Comparison of ENCODE assay signal across 10 mouse cellular contexts in the genomic region with DNA sequence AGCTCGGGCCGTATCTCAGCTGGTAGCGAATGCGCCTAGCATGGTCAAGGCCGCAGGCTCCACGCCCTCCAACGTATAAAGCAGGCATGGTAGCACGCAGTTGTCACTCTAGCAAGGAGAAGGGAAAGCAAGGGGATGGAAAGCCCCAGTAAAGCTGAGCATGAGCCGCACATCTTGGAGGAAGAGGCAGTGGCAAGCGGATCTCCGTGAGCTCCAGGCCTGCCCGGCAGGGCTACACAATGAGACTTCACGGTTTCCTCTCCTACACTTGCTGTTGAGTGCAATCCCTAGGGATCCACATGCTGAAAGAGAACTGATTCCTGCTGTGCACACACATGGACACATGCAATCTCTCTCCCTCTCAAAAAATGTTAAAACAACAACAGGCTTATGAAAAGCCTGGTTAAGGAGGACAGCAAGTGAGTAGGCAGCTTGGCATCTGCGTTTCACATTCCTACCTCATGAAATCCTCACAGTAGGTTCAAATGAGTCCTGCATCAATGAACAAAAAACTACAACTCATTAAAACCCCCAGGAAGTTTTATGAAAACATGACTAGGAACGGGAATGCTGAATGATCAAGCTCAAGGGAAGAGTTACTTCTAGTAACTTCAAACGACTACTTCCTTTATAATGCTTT. TPM values are rescaled to one million over a fixed set of nuclear protein-coding genes. Genes with fewer than 3 reads are reported as not detected.
A peak's percentile ranks its signal among the peaks of the same experiment; 100 is the strongest.
DNase-seq lines count a peak whose midpoint lies in the region; ATAC-seq and TF ChIP-seq lines count a peak whose summit lies in the region.
"Had no signal": no experiment of that assay in that cellular context is flagged by ENCODE, and none has a peak within 500 bp of the region (broad histone marks: within the 10 kb centered on the region; RNA-seq: fewer than 3 reads in every experiment).

No protein-coding gene starts in this region.

- H3K36me3 ChIP-seq in heart, embryonic 13.5 days = no peaks in the 10 kb centered on the region
- H3K36me3 ChIP-seq in stomach, postnatal 0 days (ENCODE audit: control insufficient read depth, insufficient read depth, low read length) = no peaks in the 10 kb centered on the region

- no peak for TF ChIP-seq CTCF in cortical plate, adult 2 months (IDR thresholded peaks at IDR 0.05; ENCODE audit: extremely low read depth, insufficient read depth, low read length)
- no peak for TF ChIP-seq CTCF in stomach, postnatal 0 days (IDR thresholded peaks at IDR 0.05; ENCODE audit: low read depth)

- no peaks in the 10 kb centered on the region for H3K9me3 ChIP-seq in heart, embryonic 13.5 days
- no peaks in the 10 kb centered on the region for H3K9me3 ChIP-seq in stomach, postnatal 0 days (ENCODE audit: control insufficient read depth, low read length)
- H3K9me3 ChIP-seq: liver, embryonic 12.5 days had no signal

- WGBS in heart, embryonic 13.5 days = 77% methylated on average over 16 of the region's 16 CpGs
- 72% methylated on average over 16 of the region's 16 CpGs for WGBS in stomach, postnatal 0 days

- no peak overlapping the region for H3K4me3 ChIP-seq in heart, embryonic 13.5 days
- no peak overlapping the region for H3K4me3 ChIP-seq in cortical plate, adult 2 months (ENCODE audit: insufficient read depth, low read length)
- no peak overlapping the region for H3K4me3 ChIP-seq in stomach, postnatal 0 days (ENCODE audit: low read depth, low read length)
- H3K4me3 ChIP-seq: liver, embryonic 12.5 days had no signal

- no peak overlapping the region; the same call in 1 of the 2 replicates for H3K4me2 ChIP-seq in heart, embryonic 13.5 days
- no peak overlapping the region for H3K4me2 ChIP-seq in stomach, postnatal 0 days (replicated peaks; ENCODE audit: low read depth)
- H3K4me2 ChIP-seq: liver, embryonic 12.5 days had no signal

- peaks cover 56% of the 10 kb centered on the region for H3K4me1 ChIP-seq in heart, embryonic 13.5 days
- peaks cover 8% of the 10 kb centered on the region for H3K4me1 ChIP-seq in cortical plate, adult 2 months (ENCODE audit: control insufficient read depth, insufficient read depth, low read length)
- peaks cover 8% of the 10 kb centered on the region for H3K4me1 ChIP-seq in stomach, postnatal 0 days (replicated peaks; ENCODE audit: control insufficient read depth, insufficient read depth)

- no peak for TF ChIP-seq EP300 in stomach, postnatal 0 days (optimal IDR thresholded peaks at IDR 0.05)

- no peak for ATAC-seq in heart, embryonic 13.5 days (ENCODE audit: extremely low read depth, insufficient number of reproducible peaks, low FRiP score, low TSS enrichment)
- no peak for ATAC-seq in stomach, postnatal 0 days (ENCODE audit: low FRiP score, low TSS enrichment)
- ATAC-seq: hindbrain, embryonic 16.5 days; liver, embryonic 12.5 days had no signal

- H3K27me3 ChIP-seq in heart, embryonic 13.5 days (replicated peaks) = no peaks in the 10 kb centered on the region
- no peaks in the 10 kb centered on the region for H3K27me3 ChIP-seq in stomach, postnatal 0 days (ENCODE audit: control insufficient read depth, insufficient read depth, low read length)
- H3K27me3 ChIP-seq: liver, embryonic 12.5 days had no signal

- H3K27ac ChIP-seq in heart, embryonic 13.5 days (replicated peaks) = 0 out of 2 replicates have a peak overlapping the region, but pooled peaks have one; percentile 12
- H3K27ac ChIP-seq in cortical plate, adult 2 months (ENCODE audit: insufficient read depth, low read length) = peak overlapping the region; percentile 51
- 0 out of 2 replicates have a peak overlapping the region, but pooled peaks have one; percentile 25 for H3K27ac ChIP-seq in stomach, postnatal 0 days (replicated peaks)
- H3K27ac ChIP-seq: liver, embryonic 12.5 days had no signal

- intact Hi-C loops in heart, postnatal 36 days (cut with DNase I) = loop anchor here (5.0 kb wide), 1 partner anchor 36 kb away; no protein-coding TSS in a partner anchor

- DNase-seq in heart, postnatal 36 days = no peak
- peak; percentile 32 for DNase-seq in ovary, postnatal 36 days (ENCODE audit: low spot score)
- no peak for DNase-seq in ovary, postnatal 14 days (ENCODE audit: low spot score)
- DNase-seq in stomach, postnatal 0 days (ENCODE audit: low spot score) = no peak
- no peak for DNase-seq in spleen, adult 18-20 months
- no peak for DNase-seq in spleen, postnatal 4 days (ENCODE audit: low spot score in 2 of 2)

- no peak for TF ChIP-seq POLR2A in cortical plate, adult 2 months (IDR thresholded peaks at IDR 0.05; ENCODE audit: extremely low read depth, insufficient read depth, low read length)

- 0 out of 2 replicates have a peak overlapping the region, but pooled peaks have one; percentile 11 for H3K9ac ChIP-seq in heart, embryonic 13.5 days
- no peak overlapping the region for H3K9ac ChIP-seq in stomach, postnatal 0 days (ENCODE audit: low read length)
- H3K9ac ChIP-seq: liver, embryonic 12.5 days had no signal

RNA-seq across cellular contexts. Expression of gene Aplp2, which starts 7.9 kb away (rescaled TPM):
- polyA plus RNA-seq in heart, embryonic 13.5 days (2015; fragmentation: Nextera tagmentation; extraction: Ambion mirVana) = 292 and 311 TPM in 2 replicates
- total RNA-seq in heart, postnatal 36 days (2021) = 100 to 1,000 TPM; 294 to 315 TPM
- polyA plus RNA-seq in cortical plate, adult 2 months (2012; rRNA removed) = 710 and 720 TPM in 2 replicates
- 187 and 200 TPM in 2 replicates for polyA plus RNA-seq in stomach, postnatal 0 days (2015; fragmentation: Nextera tagmentation; extraction: Ambion mirVana)
